Mouse (Mus musculus) embryonic facial prominence, embryonic 13.5 days (tissue): Measurements from ENCODE around the gene Vwa3b. TPM values are rescaled to one million over a fixed set of nuclear protein-coding genes. Genes with fewer than 3 reads are reported as not detected.
A peak's percentile ranks its signal among the peaks of the same experiment; 100 is the strongest.

Source experiments
- ATAC-seq: fragments of 200-750 bp; cut with Nextera tagmentation; 2 replicates; pipeline ENCODE4 v1.8.0; 2017; ENCODE audit warnings: low read depth; ENCODE audit not compliant: insufficient number of reproducible peaks, insufficient read depth, low FRiP score, low TSS enrichment
- H3K27ac ChIP-seq: fragments of 300-500 bp; sonication (generic); 2 replicates; pipeline ENCODE4 v1.5.1; 2015; ENCODE audit warnings: moderate library complexity, mild to moderate bottlenecking, inconsistent platforms
- H3K27me3 ChIP-seq: fragments of 300-500 bp; sonication (generic); 2 replicates; pipeline ENCODE4 v1.6.1; 2015; ENCODE audit warnings: mild to moderate bottlenecking, inconsistent platforms
- H3K36me3 ChIP-seq: fragments of 300-500 bp; sonication (generic); 2 replicates; pipeline ENCODE4 v1.6.1; 2015; ENCODE audit warnings: mild to moderate bottlenecking, inconsistent platforms
- H3K4me1 ChIP-seq: fragments of 300-500 bp; sonication (generic); 2 replicates; pipeline ENCODE4 v1.6.1; 2015; ENCODE audit warnings: inconsistent platforms
- H3K4me2 ChIP-seq: fragments of 300-500 bp; sonication (generic); 2 replicates; pipeline ENCODE4 v1.6.1; 2015; ENCODE audit warnings: moderate library complexity, mild to moderate bottlenecking, inconsistent platforms
- H3K4me3 ChIP-seq: fragments of 300-500 bp; sonication (generic); 2 replicates; pipeline ENCODE4 v1.5.1; 2015; ENCODE audit warnings: mild to moderate bottlenecking, inconsistent platforms
- H3K9ac ChIP-seq: fragments of 300-500 bp; sonication (generic); 2 replicates; pipeline ENCODE4 v1.6.1; 2015; ENCODE audit warnings: mild to moderate bottlenecking, inconsistent platforms
- H3K9me3 ChIP-seq: fragments of 300-500 bp; sonication (generic); 2 replicates; pipeline ENCODE4 v1.6.1; 2016; ENCODE audit warnings: inconsistent platforms
- WGBS: fragments of 180-500 bp; shearing (Covaris S2); methylation state at CpG from one replicate; pipeline ENCODE4 v1.1.7; 2015; ENCODE audit warnings: mixed read lengths; 5-methylcytosine and 5-hydroxymethylcytosine counted together
- polyA plus RNA-seq: library from polyadenylated mRNA; unstranded; fragments of >200 nt; fragmentation: Nextera tagmentation; extraction: Ambion mirVana; gene quantifications from 2 replicates; pipeline ENCODE4 v1.2.1, GENCODE M21; 2015

Gene Vwa3b
- polyA plus RNA-seq, 1 experiment from 2014 or later: 1.2 TPM

GRCm38 (mm10) chr1:37042769-37043168 lies 16.4 kb downstream of the Vwa3b start:
- no peak overlapping the region for H3K9ac ChIP-seq
- no peak overlapping the region for H3K27ac ChIP-seq
- H3K27me3 ChIP-seq: no peaks in the 10 kb centered on the region
- no peak overlapping the region for H3K4me2 ChIP-seq
- WGBS: 85% methylated on average over 8 of the region's 8 CpGs
- H3K4me1 ChIP-seq: peaks cover 10% of the 10 kb centered on the region
- H3K9me3 ChIP-seq: no peaks in the 10 kb centered on the region
- H3K36me3 ChIP-seq: no peaks in the 10 kb centered on the region
- no peak for ATAC-seq
- no peak overlapping the region for H3K4me3 ChIP-seq

DNA sequence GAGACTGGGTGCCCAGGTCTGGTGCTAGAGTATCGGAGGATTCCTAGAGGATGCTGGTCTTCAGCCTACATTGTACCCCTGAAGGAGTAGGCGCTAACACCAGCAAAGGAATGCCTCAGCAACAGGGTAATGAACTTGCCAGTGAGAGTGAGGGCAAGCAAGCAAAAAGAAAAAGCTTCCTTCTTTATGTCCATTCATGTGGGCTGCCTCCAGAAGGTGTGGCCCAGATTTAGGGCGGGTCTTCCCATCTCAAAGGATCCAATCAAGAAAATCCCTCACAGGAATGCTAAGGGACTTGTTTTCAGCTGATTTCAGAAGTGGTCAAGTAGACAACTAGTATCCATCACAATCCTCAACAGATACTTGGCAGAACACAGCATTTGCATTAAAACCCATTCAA lies 16.8 kb downstream of the Vwa3b start:
- no peaks in the 10 kb centered on the region for H3K36me3 ChIP-seq
- no peak overlapping the region for H3K27ac ChIP-seq
- no peak overlapping the region for H3K4me2 ChIP-seq
- H3K9ac ChIP-seq: no peak overlapping the region
- WGBS: 92% methylated on average over 3 of the region's 3 CpGs
- no peak for ATAC-seq
- H3K9me3 ChIP-seq: no peaks in the 10 kb centered on the region
- H3K4me1 ChIP-seq: peaks cover 10% of the 10 kb centered on the region
- no peak overlapping the region for H3K4me3 ChIP-seq
- H3K27me3 ChIP-seq: no peaks in the 10 kb centered on the region

GRCm38 (mm10) chr1:37045472-37045871 lies 19.1 kb downstream of the Vwa3b start:
- no peaks in the 10 kb centered on the region for H3K36me3 ChIP-seq
- peaks cover 10% of the 10 kb centered on the region for H3K4me1 ChIP-seq
- no peaks in the 10 kb centered on the region for H3K9me3 ChIP-seq
- no peak overlapping the region for H3K4me3 ChIP-seq
- H3K9ac ChIP-seq: no peak overlapping the region
- no peaks in the 10 kb centered on the region for H3K27me3 ChIP-seq
- 0 out of 2 replicates have a peak overlapping the region, but pooled peaks have one; percentile 28 for H3K27ac ChIP-seq
- WGBS: 18% methylated on average over 5 of the region's 5 CpGs
- H3K4me2 ChIP-seq: no peak overlapping the region
- ATAC-seq: no peak

GRCm38 (mm10) chr1:37049159-37049558 lies 22.8 kb downstream of the Vwa3b start:
- Histone ChIP-seq H3K9ac (no peak overlapping the region), H3K9me3 (no peaks in the 10 kb centered on the region), H3K27me3 (no peaks in the 10 kb centered on the region), H3K4me3 (no peak overlapping the region), H3K4me1 (peaks cover 18% of the 10 kb centered on the region), H3K36me3 (no peaks in the 10 kb centered on the region), H3K4me2 (no peak overlapping the region), H3K27ac (no peak overlapping the region)
- ATAC-seq: no peak
- WGBS: 49% methylated on average over 4 of the region's 4 CpGs

GRCm38 (mm10) chr1:37053691-37054090 lies 27.3 kb downstream of the Vwa3b start:
- H3K4me1 ChIP-seq: peaks cover 12% of the 10 kb centered on the region
- H3K4me2 ChIP-seq: no peak overlapping the region
- H3K9ac ChIP-seq: no peak overlapping the region
- no peak overlapping the region for H3K4me3 ChIP-seq
- H3K36me3 ChIP-seq: no peaks in the 10 kb centered on the region
- H3K27me3 ChIP-seq: no peaks in the 10 kb centered on the region
- no peaks in the 10 kb centered on the region for H3K9me3 ChIP-seq
- no peak for ATAC-seq
- H3K27ac ChIP-seq: peak overlapping the region; percentile 28; the same call in 1 of the 2 replicates
- 25% methylated on average over 4 of the region's 4 CpGs for WGBS

- Histone ChIP-seq H3K4me1 (peaks cover 12% of the 10 kb centered on the region), H3K9me3 (no peaks in the 10 kb centered on the region), H3K4me3 (no peak overlapping the region), H3K9ac (no peak overlapping the region), H3K4me2 (no peak overlapping the region), H3K27me3 (no peaks in the 10 kb centered on the region), H3K27ac (no peak overlapping the region), H3K36me3 (no peaks in the 10 kb centered on the region)
- ATAC-seq: no peak
- 64% methylated on average over 6 of the region's 6 CpGs for WGBS
These were observed 30.6 kb downstream of the Vwa3b start for GRCm38 (mm10) chr1:37056831-37057561.

DNA sequence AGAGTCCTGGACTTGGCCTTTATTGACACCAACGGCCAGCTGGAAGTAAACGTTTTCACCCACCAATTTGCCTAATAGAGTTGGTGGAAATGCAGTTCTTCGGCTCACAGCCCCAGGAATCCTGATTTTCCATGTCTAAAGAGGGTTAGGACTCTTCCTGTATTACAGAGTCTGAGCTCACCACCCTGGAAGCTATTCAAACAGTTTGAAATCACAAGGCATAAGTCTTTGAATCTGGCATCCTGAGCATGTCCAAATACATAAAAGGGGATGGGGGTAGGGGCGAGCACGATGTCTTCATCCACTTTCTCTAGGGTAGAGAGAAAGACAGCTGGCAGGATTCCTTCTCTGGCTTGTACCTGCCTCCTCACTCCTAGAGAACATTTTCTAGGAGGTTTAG lies 34.5 kb downstream of the Vwa3b start:
- WGBS: 70% methylated on average over 5 of the region's 5 CpGs
- no peaks in the 10 kb centered on the region for H3K36me3 ChIP-seq
- no peak overlapping the region for H3K9ac ChIP-seq
- H3K4me3 ChIP-seq: no peak overlapping the region
- H3K9me3 ChIP-seq: no peaks in the 10 kb centered on the region
- no peak overlapping the region for H3K4me2 ChIP-seq
- no peak overlapping the region for H3K27ac ChIP-seq
- peaks cover 7% of the 10 kb centered on the region for H3K4me1 ChIP-seq
- ATAC-seq: no peak
- no peaks in the 10 kb centered on the region for H3K27me3 ChIP-seq

- H3K9me3 ChIP-seq: no peaks in the 10 kb centered on the region
- no peak for ATAC-seq
- no peaks in the 10 kb centered on the region for H3K36me3 ChIP-seq
- peaks cover 7% of the 10 kb centered on the region for H3K4me1 ChIP-seq
- no peak overlapping the region for H3K4me3 ChIP-seq
- no peak overlapping the region for H3K4me2 ChIP-seq
- H3K9ac ChIP-seq: no peak overlapping the region
- no peaks in the 10 kb centered on the region for H3K27me3 ChIP-seq
- H3K27ac ChIP-seq: no peak overlapping the region
- 82% methylated on average over 5 of the region's 5 CpGs for WGBS
These were observed 36.7 kb downstream of the Vwa3b start for GRCm38 (mm10) chr1:37063053-37063452.

GRCm38 (mm10) chr1:37063841-37064240 lies 37.4 kb downstream of the Vwa3b start:
- H3K9ac ChIP-seq: no peak overlapping the region
- ATAC-seq: no peak
- WGBS: 64% methylated on average over 4 of the region's 4 CpGs
- no peak overlapping the region for H3K27ac ChIP-seq
- no peaks in the 10 kb centered on the region for H3K27me3 ChIP-seq
- H3K36me3 ChIP-seq: no peaks in the 10 kb centered on the region
- H3K4me3 ChIP-seq: no peak overlapping the region
- no peaks in the 10 kb centered on the region for H3K9me3 ChIP-seq
- no peak overlapping the region for H3K4me2 ChIP-seq
- peaks cover 7% of the 10 kb centered on the region for H3K4me1 ChIP-seq

DNA sequence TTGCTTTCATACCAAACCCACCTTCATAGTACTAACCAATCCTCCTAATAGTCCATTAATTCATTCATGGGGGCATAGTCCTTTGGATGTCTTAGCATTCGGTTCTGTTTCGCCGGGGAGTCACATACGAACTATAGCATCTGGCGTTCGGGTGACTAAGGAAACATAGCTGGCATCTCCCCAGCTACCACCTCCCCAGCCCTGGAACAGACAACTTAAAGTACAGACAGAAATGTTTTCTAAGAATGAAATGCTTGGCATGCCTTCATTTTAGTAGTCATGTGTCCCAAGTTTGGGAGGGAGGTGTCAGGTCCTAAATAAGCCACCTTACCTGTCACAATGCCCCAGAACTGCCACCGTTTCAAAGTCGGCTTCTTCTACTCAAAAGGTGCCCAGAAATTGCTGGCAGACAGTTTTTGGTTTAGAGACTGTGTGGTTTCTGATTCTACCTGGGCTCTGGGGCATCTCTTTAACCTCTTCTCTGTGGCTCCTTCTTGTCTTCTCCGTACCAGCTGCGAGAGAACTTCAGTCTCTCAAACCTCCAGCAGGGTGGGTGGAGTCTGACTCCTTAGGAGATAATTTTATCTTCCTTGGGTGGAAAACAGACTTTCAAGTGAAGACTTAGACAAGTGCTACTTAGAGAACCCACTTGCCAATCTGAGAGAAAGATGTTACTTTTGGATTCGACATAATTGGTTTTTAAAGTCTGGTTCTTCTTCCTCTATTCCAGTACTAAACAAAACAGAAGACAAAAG lies 39.4 kb downstream of the Vwa3b start:
- Histone ChIP-seq H3K36me3 (no peaks in the 10 kb centered on the region), H3K4me2 (no peak overlapping the region), H3K27me3 (no peaks in the 10 kb centered on the region), H3K9ac (no peak overlapping the region), H3K4me1 (peaks cover 7% of the 10 kb centered on the region), H3K27ac (no peak overlapping the region), H3K9me3 (no peaks in the 10 kb centered on the region), H3K4me3 (no peak overlapping the region)
- ATAC-seq: no peak
- 79% methylated on average over 11 of the region's 11 CpGs for WGBS

DNA sequence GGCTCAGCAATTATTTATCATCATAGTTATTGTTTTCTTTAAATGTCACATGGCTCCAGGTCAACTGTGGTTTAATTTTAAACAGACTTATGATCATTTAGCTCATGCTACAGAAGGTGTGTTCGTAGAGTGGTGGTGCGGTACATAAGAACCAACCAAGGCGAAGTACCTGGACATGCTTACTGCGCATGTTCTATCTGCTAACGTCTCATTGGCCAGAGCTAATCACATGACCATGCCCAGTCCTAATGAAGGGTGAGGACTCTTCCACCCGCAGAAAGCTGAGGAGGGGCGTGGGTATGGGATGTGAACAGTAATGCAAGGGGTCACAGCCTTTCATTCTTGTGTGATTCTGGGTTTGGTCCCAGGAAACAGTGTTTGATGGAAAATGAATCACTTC lies 49.4 kb downstream of the Vwa3b start:
- no peak for ATAC-seq
- Histone ChIP-seq H3K9me3 (no peaks in the 10 kb centered on the region), H3K27me3 (no peaks in the 10 kb centered on the region), H3K9ac (no peak overlapping the region), H3K27ac (no peak overlapping the region), H3K4me2 (no peak overlapping the region), H3K4me1 (peaks cover 5% of the 10 kb centered on the region; the same call in 1 of the 2 replicates), H3K36me3 (no peaks in the 10 kb centered on the region), H3K4me3 (no peak overlapping the region)
- WGBS: 92% methylated on average over 7 of the region's 7 CpGs

GRCm38 (mm10) chr1:37077266-37077665 lies 50.9 kb downstream of the Vwa3b start:
- Histone ChIP-seq H3K9me3 (no peaks in the 10 kb centered on the region), H3K4me3 (no peak overlapping the region), H3K9ac (no peak overlapping the region), H3K27ac (no peak overlapping the region), H3K4me1 (peaks cover 7% of the 10 kb centered on the region; the same call in 1 of the 2 replicates), H3K27me3 (no peaks in the 10 kb centered on the region), H3K4me2 (no peak overlapping the region), H3K36me3 (no peaks in the 10 kb centered on the region)
- WGBS: 63% methylated on average over 9 of the region's 9 CpGs
- no peak for ATAC-seq
